Mouse (Mus musculus) heart, postnatal 0 days (tissue): ENCODE data around the gene Lrrtm3.

Experiments used
- CTCF ChIP-seq: IDR thresholded peaks from 2 replicates; pipeline ENCODE4 v1.5.1; 2016; ENCODE audit warnings: antibody characterized with exemption, control low read depth, low read depth
- EP300 ChIP-seq: IDR thresholded peaks from 2 replicates; pipeline ENCODE4 v1.6.1; 2016; ENCODE audit warnings: antibody characterized with exemption, low read depth

DNA sequence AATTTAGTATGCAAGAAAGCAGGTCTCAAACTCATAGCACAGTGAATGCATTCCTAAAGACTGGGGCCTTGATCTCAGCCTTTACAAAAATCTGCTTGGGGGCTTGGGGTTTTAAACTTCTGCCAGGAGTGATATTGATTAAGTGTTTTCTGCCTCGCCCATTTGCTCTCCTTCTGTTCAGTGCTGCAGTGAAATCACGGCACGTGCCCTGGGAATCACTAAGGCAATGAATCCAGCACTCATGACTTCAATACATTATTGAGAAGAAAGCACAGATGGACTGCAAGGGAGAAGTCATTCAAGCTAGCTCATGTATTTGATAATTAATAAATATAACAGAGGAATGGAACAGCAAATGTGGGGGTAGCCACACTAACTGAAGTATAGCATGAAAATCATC lies 144.5 kb downstream of the Lrrtm3 start:
- TF ChIP-seq CTCF (no peak), EP300 (no peak)
